Mouse (Mus musculus) T-helper 17 cell (primary cell): ENCODE results near the gene Msto1.
"Not testable (repeated sequence)": the region's sequence is repeated elsewhere in the genome, so short reads cannot be mapped to it uniquely, and the experiment has no call there.

Source experiments
- in situ Hi-C, 2 experiments: fragments of 300-600 bp; cut with MboI, MseI; formaldehyde crosslinking; loops; 1 replicate in 1 of 2; 2 replicates in 1 of 2; pipeline ENCODE4 v1.15.1; 2025; ENCODE audit warnings: high pct_unique_total_duplicates in 2 of 2

Gene Msto1

DNA sequence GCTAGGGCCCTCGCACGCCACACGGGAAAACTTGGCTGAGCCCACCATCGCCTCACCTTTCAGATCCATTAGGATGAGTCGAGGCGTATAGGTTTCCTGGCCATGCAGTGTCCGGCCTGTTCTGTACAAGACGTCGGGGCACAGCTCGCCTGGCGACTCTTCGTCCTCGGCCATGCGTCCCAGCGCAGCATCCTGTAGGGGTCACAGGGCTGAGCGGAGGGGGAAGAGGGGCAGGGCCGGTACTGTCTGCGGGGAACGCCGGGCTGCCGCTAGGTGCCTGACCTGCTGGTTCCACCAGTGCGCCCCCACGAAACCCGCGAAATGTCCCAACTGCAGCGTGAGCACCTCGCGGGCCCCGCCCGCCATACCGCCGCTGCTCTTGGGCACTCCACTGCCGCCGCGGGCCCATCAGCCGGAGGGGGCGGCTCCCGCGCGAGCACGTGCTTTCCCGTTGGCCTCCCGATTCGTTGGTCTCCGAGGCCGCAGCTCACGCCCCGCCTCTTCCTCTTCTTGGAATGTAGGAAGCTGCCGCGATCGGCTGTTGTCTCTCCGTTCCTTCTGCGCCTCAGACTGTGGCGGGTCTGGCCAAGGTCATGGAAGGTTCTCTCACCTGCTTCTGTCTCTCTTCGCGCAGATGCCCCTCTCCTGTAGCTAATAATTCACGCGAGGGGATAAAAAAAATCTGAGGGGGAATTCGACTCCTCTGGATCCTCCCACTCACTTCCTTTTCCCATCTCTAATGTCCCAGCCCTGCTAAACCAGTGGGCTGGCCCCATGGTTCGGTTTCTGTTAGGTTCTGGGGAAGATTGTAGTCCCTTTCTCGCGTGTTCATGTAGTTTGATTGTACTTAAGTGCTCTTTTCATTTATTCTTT, at the start of gene Msto1:
Gene Msto1, minus strand, starts transcription at position 489 of the 873 bp plus-strand sequence.
- in situ Hi-C loops = no loop called here

- in situ Hi-C loops = not testable (repeated sequence)
These were observed 49.4 kb upstream of the Msto1 start for GRCm38 (mm10) chr3:88963211-88963610.

- in situ Hi-C loops = no loop called here
These were observed 39.9 kb upstream of the Msto1 start for GRCm38 (mm10) chr3:88953736-88954135.

- in situ Hi-C loops = no loop called here
These were observed 39.4 kb upstream of the Msto1 start for GRCm38 (mm10) chr3:88953246-88953645.

- in situ Hi-C loops = no loop called here
These were observed 37.6 kb upstream of the Msto1 start for GRCm38 (mm10) chr3:88951327-88951800.

DNA sequence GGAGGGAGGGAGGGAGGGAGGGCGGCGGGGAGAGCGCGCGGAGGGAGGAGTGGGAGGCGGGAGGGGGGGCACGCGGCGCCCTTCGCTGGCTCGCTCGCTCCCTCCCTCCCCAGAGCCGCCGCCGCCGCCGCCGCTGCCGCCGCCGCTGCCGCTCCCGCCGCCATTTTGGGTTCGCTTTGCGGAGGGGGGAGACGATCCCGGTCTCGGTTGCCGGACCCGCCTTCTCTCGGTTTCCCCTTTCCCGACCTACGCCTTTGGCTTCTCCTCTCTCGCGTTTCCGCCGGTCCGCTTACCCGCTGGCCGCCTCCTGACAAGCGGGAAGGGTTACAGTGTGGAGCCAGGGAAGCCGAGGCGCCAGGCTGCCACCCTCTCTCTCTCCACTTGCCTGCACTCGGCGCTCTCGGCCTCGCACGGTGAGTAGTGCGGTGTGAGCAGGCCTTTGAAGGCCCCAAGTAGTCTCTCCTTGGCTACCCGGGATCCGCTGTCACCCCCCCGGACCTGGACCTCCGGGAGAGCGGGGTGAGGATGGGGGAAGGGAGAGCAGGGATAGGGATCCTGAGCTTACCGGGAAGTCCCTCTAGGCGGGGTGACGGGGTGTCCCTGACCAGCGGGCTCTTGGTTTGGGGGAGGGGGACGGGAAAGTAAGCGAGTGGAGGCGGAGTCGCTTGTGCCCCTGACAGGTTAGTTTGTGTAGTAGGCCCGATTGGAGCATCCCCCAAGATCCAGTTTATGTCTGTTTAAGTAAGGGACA, 37.0 kb upstream of the Msto1 start, which contains the start of the genes Ash1l and Dap3:
Gene Ash1l, plus strand, starts transcription at position 47 of the 751 bp plus-strand sequence.
Gene Dap3, minus strand, starts transcription at position 606 of the 751 bp plus-strand sequence.
- in situ Hi-C loops = no loop called here

GRCm38 (mm10) chr3:88949786-88950575, 36.2 kb upstream of the Msto1 start:
- in situ Hi-C loops = no loop called here

DNA sequence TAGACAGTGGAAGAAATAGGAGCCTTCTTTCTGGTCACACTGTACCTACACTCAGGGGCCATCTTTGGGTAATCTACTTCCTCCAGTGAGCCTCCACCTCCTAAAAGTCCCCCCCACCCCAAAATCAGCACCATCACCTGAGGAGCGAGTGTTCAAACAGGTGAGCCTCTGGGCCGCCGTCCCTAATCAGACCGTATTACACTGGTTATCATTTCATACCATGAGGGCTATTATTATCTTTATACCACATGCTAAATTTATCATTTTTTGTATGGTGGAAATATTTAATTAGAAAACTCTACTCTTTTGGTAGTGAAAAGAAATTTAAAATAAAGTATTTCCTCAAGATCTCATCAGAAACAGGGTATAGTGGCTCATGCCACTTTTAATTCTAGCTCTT, 30.3 kb upstream of the Msto1 start:
- in situ Hi-C loops = no loop called here

GRCm38 (mm10) chr3:88942316-88942880, 28.6 kb upstream of the Msto1 start:
- in situ Hi-C loops = no loop called here

GRCm38 (mm10) chr3:88939749-88940148, 25.9 kb upstream of the Msto1 start:
- in situ Hi-C loops = no loop called here

DNA sequence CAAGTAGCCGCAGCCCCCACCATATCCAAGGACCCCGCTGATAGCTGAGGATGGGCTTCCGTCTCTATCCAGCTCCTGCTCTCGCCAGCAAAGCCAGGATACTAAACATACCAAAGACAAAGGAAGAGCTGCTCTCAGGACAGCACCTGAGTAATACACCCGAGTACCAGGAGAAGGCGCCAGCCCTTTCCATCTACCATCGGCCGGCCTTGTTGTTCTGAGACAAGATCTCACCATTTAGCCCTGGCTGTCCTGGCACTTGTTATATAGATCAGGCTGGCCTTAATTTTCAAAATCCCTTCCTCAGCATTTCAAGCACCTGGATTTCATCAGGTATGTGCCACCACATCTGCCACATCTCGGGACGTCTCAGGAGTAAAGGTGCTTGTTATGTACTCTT, 25.3 kb upstream of the Msto1 start:
- in situ Hi-C loops = no loop called here

DNA sequence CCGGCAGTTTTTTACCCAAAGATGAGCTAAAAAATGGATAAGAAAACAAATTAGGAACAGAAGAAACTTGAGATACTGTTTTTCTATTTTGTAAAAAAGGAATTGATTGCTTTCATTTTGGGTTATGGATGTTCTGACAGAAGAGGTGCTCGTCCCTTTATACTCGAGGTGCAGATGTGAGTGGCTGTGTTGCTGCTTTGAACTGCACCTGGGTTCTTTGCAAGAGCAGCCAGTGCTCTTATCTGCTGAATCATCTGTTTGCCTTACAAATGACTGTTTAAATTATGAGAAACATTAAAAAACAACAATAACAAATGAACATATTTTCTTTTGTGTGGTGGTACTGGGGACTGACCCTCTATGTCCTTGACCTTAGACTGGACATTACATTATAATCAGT, 15.7 kb upstream of the Msto1 start:
- in situ Hi-C loops = no loop called here

GRCm38 (mm10) chr3:88925651-88926050, 11.9 kb upstream of the Msto1 start:
- in situ Hi-C loops = no loop called here

DNA sequence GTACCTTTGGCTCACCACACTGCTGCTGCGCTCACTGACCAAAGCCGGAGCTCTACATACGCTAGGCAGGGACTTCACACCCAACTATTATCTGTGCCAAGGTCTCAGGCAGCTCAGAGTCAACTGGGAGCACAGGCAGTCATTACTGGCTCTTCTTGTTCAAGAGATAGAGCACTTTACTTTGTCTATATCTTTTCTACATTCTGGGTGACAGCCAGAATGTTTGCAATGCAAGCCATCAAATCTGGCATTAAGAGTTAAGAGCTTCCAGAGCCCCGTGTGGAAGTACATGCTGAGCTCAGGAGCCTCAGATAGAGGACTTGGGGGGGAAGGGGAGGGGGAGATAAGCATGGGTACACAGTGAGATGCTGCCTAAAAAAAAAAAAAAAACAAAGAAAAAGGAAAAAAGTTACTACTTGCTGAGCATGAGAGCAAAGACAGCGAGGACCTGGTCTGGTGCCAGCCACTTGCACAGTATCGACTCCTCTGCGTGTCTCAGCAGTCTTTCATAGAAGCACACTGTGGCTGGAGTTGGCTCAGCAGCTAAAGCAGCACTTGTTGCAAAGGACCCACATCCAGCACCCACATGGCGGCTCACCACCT, 10.3 kb upstream of the Msto1 start:
- in situ Hi-C loops = no loop called here

DNA sequence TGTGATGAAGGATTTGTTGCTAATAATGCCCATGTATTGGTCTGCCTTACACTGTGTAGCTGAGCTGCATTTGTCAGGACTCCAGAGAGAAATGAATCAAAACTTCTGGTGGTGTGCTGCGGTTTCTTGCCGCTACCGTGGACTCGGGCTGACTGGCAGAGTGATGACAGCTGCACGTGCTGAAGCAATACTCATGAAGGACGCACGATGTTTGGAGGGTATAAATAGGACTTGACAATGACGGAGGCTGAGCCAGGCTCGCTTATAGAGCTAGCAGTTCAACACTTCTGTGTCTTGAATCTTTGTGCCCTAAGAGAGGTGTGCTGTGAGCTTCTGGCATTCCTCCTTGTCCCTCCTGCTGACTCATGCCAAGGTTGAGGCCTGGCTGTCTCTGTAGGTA, 7.6 kb upstream of the Msto1 start:
- in situ Hi-C loops = no loop called here

DNA sequence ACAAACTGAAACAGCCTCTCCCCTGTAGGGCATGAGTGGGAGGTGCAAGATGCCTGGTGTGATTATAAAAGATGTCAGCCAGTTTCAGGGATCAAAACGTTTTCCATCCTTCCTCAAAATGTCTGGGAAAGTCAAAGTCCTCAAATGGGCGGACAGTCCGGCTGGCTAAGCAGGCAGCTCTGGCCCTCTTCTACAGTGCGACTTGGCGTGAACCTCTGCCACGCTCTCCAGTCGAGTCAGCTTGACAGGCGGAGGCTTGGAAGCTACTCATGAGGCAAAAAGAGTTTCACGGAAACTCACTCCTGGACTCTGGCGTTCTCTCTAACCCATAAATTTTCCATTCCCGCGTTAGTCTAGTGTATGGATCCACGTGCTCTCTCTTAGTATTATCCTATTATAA, 5.2 kb upstream of the Msto1 start:
- in situ Hi-C loops = no loop called here

DNA sequence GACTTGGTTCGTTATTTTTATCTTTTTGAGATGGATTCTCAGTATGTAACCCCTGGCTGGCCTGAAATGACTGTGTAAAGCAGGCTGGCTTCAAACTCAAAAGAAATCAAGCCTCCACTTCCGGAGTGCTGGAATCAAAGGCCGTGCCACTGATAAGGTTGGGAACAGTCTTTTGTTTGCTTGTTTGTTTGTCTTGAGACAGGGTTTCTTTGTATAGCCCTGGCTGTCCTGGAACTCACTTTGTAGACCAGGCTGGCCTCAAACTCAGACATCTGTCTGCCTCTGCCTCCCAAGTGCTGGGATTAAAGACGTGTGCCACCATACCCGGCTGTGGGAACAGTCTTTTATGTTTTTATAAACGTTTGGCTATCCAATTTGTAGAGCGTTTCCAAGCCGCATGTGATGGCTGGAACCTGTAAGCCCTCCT, 598 bp upstream of the Msto1 start:
- in situ Hi-C loops = no loop called here

GRCm38 (mm10) chr3:88912585-88912984, 1.2 kb downstream of the Msto1 start:
- in situ Hi-C loops = no loop called here

DNA sequence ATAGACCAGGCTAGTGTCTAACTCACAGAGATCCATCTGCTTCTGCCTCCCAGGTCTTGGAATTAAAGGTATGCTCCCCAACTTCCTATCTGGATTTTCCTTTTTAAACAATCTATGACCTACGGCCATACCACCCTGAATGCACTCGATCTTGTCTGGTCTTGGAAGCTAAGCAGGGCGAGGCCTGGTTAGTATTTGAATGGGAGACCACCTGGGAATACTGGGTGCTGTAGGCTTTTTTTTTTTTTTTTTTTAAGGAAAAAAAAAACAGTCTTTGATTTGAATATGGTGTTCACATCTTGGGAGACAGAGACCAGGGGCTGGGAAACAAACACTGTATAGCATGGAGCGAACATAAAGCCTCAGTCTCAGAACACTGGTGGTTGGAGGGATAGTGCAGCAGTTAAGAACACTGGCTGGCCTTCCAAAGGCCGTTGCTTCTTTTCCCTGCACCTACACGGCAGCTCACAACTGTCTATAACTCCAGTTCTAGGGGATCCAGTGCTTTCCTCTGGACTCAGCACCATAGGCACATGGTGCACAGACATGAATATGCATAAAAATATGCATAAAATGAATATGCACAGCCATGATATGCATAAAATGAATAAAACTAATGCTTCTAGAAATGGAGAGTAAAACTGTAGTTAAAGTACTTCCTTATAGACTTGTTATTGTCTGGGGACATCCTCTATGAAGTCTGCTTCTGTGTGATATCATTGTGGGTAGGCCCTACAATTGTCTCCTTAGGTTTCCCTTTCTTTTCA, 7.2 kb downstream of the Msto1 start:
- in situ Hi-C loops = loop anchor here in 1 of 2 experiments (10.0 kb wide), 1 partner anchor 1588 kb away; the partner anchor contains the start of gene Snapin

- in situ Hi-C loops = loop anchor here in 1 of 2 experiments (10.0 kb wide), 1 partner anchor 1589 kb away; the partner anchor contains the start of gene Snapin
These were observed 8.1 kb downstream of the Msto1 start for GRCm38 (mm10) chr3:88905741-88906140.
